11 mouse cellular contexts compared by ENCODE assay signal in the genomic region with DNA sequence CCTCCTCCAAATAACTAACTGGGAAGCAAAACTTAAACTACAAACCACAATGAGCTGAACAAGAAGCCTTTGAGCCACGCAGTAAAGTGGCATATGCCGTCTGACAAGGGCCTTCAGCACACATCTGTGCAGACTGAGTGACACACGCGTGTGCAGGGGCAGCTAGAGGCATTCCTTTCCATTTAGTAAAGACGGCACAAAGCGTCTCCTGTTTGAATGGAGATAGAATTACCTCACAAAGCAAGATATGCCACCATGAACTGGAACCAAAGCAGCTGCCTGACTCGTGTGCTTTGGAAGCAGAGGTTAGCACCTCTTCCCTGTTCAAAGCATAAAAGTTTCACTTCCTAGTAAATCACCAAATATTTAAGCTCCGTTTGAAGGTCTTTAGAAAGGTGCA. TPM values are rescaled to one million over a fixed set of nuclear protein-coding genes. Genes with fewer than 3 reads are reported as not detected.
DNase-seq lines count a peak whose midpoint lies in the region; ATAC-seq and TF ChIP-seq lines count a peak whose summit lies in the region.
"Had no signal": no experiment of that assay in that cellular context is flagged by ENCODE, and none has a peak within 500 bp of the region (broad histone marks: within the 10 kb centered on the region; RNA-seq: fewer than 3 reads in every experiment).

No protein-coding gene starts in this region.

- DNase-seq in heart, embryonic 10.5 days (ENCODE audit: low spot score), result no peak
- no peak for DNase-seq in heart, postnatal 4 days
- DNase-seq in lung, postnatal 14 days, result no peak
- DNase-seq in limb, embryonic 14.5 days (ENCODE audit: low spot score), result peak; percentile 53
- no peak for DNase-seq in left cerebral cortex, adult 9 months (ENCODE audit: low spot score in 2 of 2)
- DNase-seq in cerebellum, adult 9-10 months, result no peak
- DNase-seq: gastrocnemius, postnatal 10 days had no signal

- H3K36me3 ChIP-seq in heart, embryonic 10.5 days, result peaks cover 43% of the 10 kb centered on the region
- H3K36me3 ChIP-seq in lung, embryonic 16.5 days (ENCODE audit: control insufficient read depth, insufficient read depth, low read length), result peaks cover 28% of the 10 kb centered on the region
- peaks cover 39% of the 10 kb centered on the region for H3K36me3 ChIP-seq in limb, embryonic 14.5 days (ENCODE audit: control insufficient read depth, insufficient read depth, low read length)
- peaks cover 29% of the 10 kb centered on the region for H3K36me3 ChIP-seq in stomach, embryonic 15.5 days

- H3K27ac ChIP-seq in heart, embryonic 10.5 days, result 0 out of 2 replicates have a peak overlapping the region, but pooled peaks have one; percentile 3
- H3K27ac ChIP-seq in lung, embryonic 16.5 days (ENCODE audit: low read length), result no peak overlapping the region; the same call in 1 of the 2 replicates
- peak overlapping the region; percentile 20; the same call in 1 of the 2 replicates for H3K27ac ChIP-seq in limb, embryonic 14.5 days (replicated peaks; ENCODE audit: low read depth, low read length)
- H3K27ac ChIP-seq in stomach, embryonic 15.5 days, result no peak overlapping the region
- H3K27ac ChIP-seq: hindbrain, embryonic 13.5 days; midbrain, embryonic 15.5 days had no signal

- peaks cover 24% of the 10 kb centered on the region for H3K4me1 ChIP-seq in heart, embryonic 10.5 days
- H3K4me1 ChIP-seq in lung, embryonic 16.5 days (replicated peaks; ENCODE audit: control insufficient read depth, insufficient read depth, low read length), result peaks cover 8% of the 10 kb centered on the region
- H3K4me1 ChIP-seq in limb, embryonic 14.5 days (ENCODE audit: control insufficient read depth, insufficient read depth, low read length), result peaks cover 10% of the 10 kb centered on the region
- no peaks in the 10 kb centered on the region for H3K4me1 ChIP-seq in stomach, embryonic 15.5 days
- H3K4me1 ChIP-seq: hindbrain, embryonic 13.5 days had no signal

- no peak for ATAC-seq in lung, embryonic 16.5 days (ENCODE audit: low read depth)
- peak; percentile 42 for ATAC-seq in limb, embryonic 14.5 days (ENCODE audit: low FRiP score, low read depth)
- no peak for ATAC-seq in stomach, embryonic 15.5 days (ENCODE audit: insufficient read depth, low FRiP score, low read depth)
- ATAC-seq: midbrain, embryonic 15.5 days had no signal

- no peak for TF ChIP-seq POLR2A in limb, embryonic 14.5 days (IDR thresholded peaks at IDR 0.05; ENCODE audit: borderline replicate concordance, extremely low read depth, insufficient read depth, insufficient read length)

- H3K4me3 ChIP-seq in heart, embryonic 10.5 days, result no peak overlapping the region
- H3K4me3 ChIP-seq in lung, embryonic 16.5 days (ENCODE audit: low read length), result peak overlapping the region; percentile 26
- H3K4me3 ChIP-seq in limb, embryonic 14.5 days (replicated peaks; ENCODE audit: low read length), result peak overlapping the region; percentile 71
- H3K4me3 ChIP-seq in stomach, embryonic 15.5 days (replicated peaks), result 0 out of 2 replicates have a peak overlapping the region, but pooled peaks have one; percentile 11
- H3K4me3 ChIP-seq: hindbrain, embryonic 13.5 days; midbrain, embryonic 15.5 days had no signal

- no peak overlapping the region for H3K9ac ChIP-seq in lung, embryonic 16.5 days (ENCODE audit: low read length)
- H3K9ac ChIP-seq in limb, embryonic 14.5 days (ENCODE audit: low read depth, low read length, severe bottlenecking), result peak overlapping the region; percentile 31; the same call in 1 of the 2 replicates
- H3K9ac ChIP-seq in stomach, embryonic 15.5 days, result no peak overlapping the region
- H3K9ac ChIP-seq: hindbrain, embryonic 13.5 days; midbrain, embryonic 15.5 days had no signal

- WGBS in heart, embryonic 10.5 days, result 67% methylated on average over 8 of the region's 8 CpGs
- 44% methylated on average over 8 of the region's 8 CpGs for WGBS in lung, embryonic 16.5 days
- 27% methylated on average over 8 of the region's 8 CpGs for WGBS in limb, embryonic 14.5 days
- WGBS in stomach, embryonic 15.5 days, result 49% methylated on average over 8 of the region's 8 CpGs

- no peaks in the 10 kb centered on the region for H3K27me3 ChIP-seq in heart, embryonic 10.5 days (ENCODE audit: insufficient read depth, poor library complexity, severe bottlenecking)
- H3K27me3 ChIP-seq in lung, embryonic 16.5 days (ENCODE audit: control insufficient read depth, insufficient read depth, low read depth, low read length), result no peaks in the 10 kb centered on the region
- no peaks in the 10 kb centered on the region for H3K27me3 ChIP-seq in limb, embryonic 14.5 days (ENCODE audit: control insufficient read depth, insufficient read depth, low read length)
- no peaks in the 10 kb centered on the region for H3K27me3 ChIP-seq in stomach, embryonic 15.5 days (replicated peaks)
- H3K27me3 ChIP-seq: midbrain, embryonic 15.5 days had no signal

- H3K9me3 ChIP-seq in heart, embryonic 10.5 days, result no peaks in the 10 kb centered on the region
- no peaks in the 10 kb centered on the region for H3K9me3 ChIP-seq in lung, embryonic 16.5 days (ENCODE audit: control insufficient read depth, low read length)
- H3K9me3 ChIP-seq in limb, embryonic 14.5 days (ENCODE audit: control insufficient read depth, low read length), result no peaks in the 10 kb centered on the region
- no peaks in the 10 kb centered on the region for H3K9me3 ChIP-seq in stomach, embryonic 15.5 days
- H3K9me3 ChIP-seq: hindbrain, embryonic 13.5 days; midbrain, embryonic 15.5 days had no signal

- peak overlapping the region; percentile 36 for H3K4me2 ChIP-seq in lung, embryonic 16.5 days (ENCODE audit: low read depth, low read length)
- H3K4me2 ChIP-seq in limb, embryonic 14.5 days (replicated peaks; ENCODE audit: low read depth, low read length, severe bottlenecking), result peak overlapping the region; percentile 42
- peak overlapping the region; percentile 19; the same call in 1 of the 2 replicates for H3K4me2 ChIP-seq in stomach, embryonic 15.5 days
- H3K4me2 ChIP-seq: hindbrain, embryonic 13.5 days; midbrain, embryonic 15.5 days had no signal

RNA-seq across cellular contexts. Expression of a gene that starts 28.0 kb away (rescaled TPM):
- polyA plus RNA-seq in heart, embryonic 10.5 days (2016; fragmentation: Nextera tagmentation; extraction: Ambion mirVana), result 53.7 and 72.9 TPM in 2 replicates
- 10 to 100 TPM; 41.3 to 41.4 TPM for total RNA-seq in heart, postnatal 4 days (2021)
- polyA plus RNA-seq in lung, embryonic 16.5 days (2015; fragmentation: Nextera tagmentation; extraction: Ambion mirVana), result 100 and 104 TPM in 2 replicates
- polyA plus RNA-seq in limb, embryonic 14.5 days (2012; rRNA removed), result 70.0 and 71.8 TPM in 2 replicates
- 115 TPM in 2 replicates for polyA plus RNA-seq in limb, embryonic 14.5 days (2014; fragmentation: Nextera tagmentation; extraction: Ambion mirVana)
- polyA plus RNA-seq in stomach, embryonic 15.5 days (2015; fragmentation: Nextera tagmentation; extraction: Ambion mirVana), result 90.8 and 104 TPM in 2 replicates

RNA-seq across cellular contexts. Expression of a gene that starts 28.0 kb away (rescaled TPM):
- polyA plus RNA-seq in heart, embryonic 10.5 days (2016; fragmentation: Nextera tagmentation; extraction: Ambion mirVana), result not detected in 2 replicates
- not detected for total RNA-seq in heart, postnatal 4 days (2021)
- not detected in 2 replicates for polyA plus RNA-seq in lung, embryonic 16.5 days (2015; fragmentation: Nextera tagmentation; extraction: Ambion mirVana)
- polyA plus RNA-seq in limb, embryonic 14.5 days (2012; rRNA removed), result 0.03 TPM in 1 of 2 replicates, not detected in the other
- not detected in 2 replicates for polyA plus RNA-seq in limb, embryonic 14.5 days (2014; fragmentation: Nextera tagmentation; extraction: Ambion mirVana)
- polyA plus RNA-seq in stomach, embryonic 15.5 days (2015; fragmentation: Nextera tagmentation; extraction: Ambion mirVana), result 4.1 and 8.4 TPM in 2 replicates
- total RNA-seq: gastrocnemius, postnatal 10 days had no signal
- polyA plus RNA-seq: hindbrain, embryonic 13.5 days; midbrain, embryonic 15.5 days had no signal

RNA-seq across cellular contexts. Expression of a gene that starts 36.1 kb away (rescaled TPM):
- polyA plus RNA-seq in heart, embryonic 10.5 days (2016; fragmentation: Nextera tagmentation; extraction: Ambion mirVana), result not detected in 2 replicates
- not detected for total RNA-seq in heart, postnatal 4 days (2021)
- not detected in 2 replicates for polyA plus RNA-seq in lung, embryonic 16.5 days (2015; fragmentation: Nextera tagmentation; extraction: Ambion mirVana)
- not detected in 2 replicates for polyA plus RNA-seq in limb, embryonic 14.5 days (2012; rRNA removed)
- 0.47 and 0.94 TPM in 2 replicates for polyA plus RNA-seq in limb, embryonic 14.5 days (2014; fragmentation: Nextera tagmentation; extraction: Ambion mirVana)
- not detected in 2 replicates for polyA plus RNA-seq in stomach, embryonic 15.5 days (2015; fragmentation: Nextera tagmentation; extraction: Ambion mirVana)
- total RNA-seq: gastrocnemius, postnatal 10 days had no signal
- polyA plus RNA-seq: hindbrain, embryonic 13.5 days; midbrain, embryonic 15.5 days had no signal

RNA-seq across cellular contexts. Expression of a gene that starts 52.5 kb away (rescaled TPM):
- not detected in 2 replicates for polyA plus RNA-seq in heart, embryonic 10.5 days (2016; fragmentation: Nextera tagmentation; extraction: Ambion mirVana)
- not detected for total RNA-seq in heart, postnatal 4 days (2021)
- 6.2 TPM in 1 of 2 replicates, not detected in the other for polyA plus RNA-seq in lung, embryonic 16.5 days (2015; fragmentation: Nextera tagmentation; extraction: Ambion mirVana)
- polyA plus RNA-seq in limb, embryonic 14.5 days (2012; rRNA removed), result 3.6 and 8.6 TPM in 2 replicates
- 21.5 and 51.5 TPM in 2 replicates for polyA plus RNA-seq in limb, embryonic 14.5 days (2014; fragmentation: Nextera tagmentation; extraction: Ambion mirVana)
- 0.39 TPM in 1 of 2 replicates, not detected in the other for polyA plus RNA-seq in stomach, embryonic 15.5 days (2015; fragmentation: Nextera tagmentation; extraction: Ambion mirVana)
- total RNA-seq: gastrocnemius, postnatal 10 days had no signal
- polyA plus RNA-seq: hindbrain, embryonic 13.5 days; midbrain, embryonic 15.5 days had no signal

RNA-seq across cellular contexts. Expression of a gene that starts 55.1 kb away (rescaled TPM):
- not detected in 2 replicates for polyA plus RNA-seq in heart, embryonic 10.5 days (2016; fragmentation: Nextera tagmentation; extraction: Ambion mirVana)
- total RNA-seq in heart, postnatal 4 days (2021), result not detected
- polyA plus RNA-seq in lung, embryonic 16.5 days (2015; fragmentation: Nextera tagmentation; extraction: Ambion mirVana), result not detected in 2 replicates
- polyA plus RNA-seq in limb, embryonic 14.5 days (2012; rRNA removed), result not detected in 2 replicates
- polyA plus RNA-seq in limb, embryonic 14.5 days (2014; fragmentation: Nextera tagmentation; extraction: Ambion mirVana), result 0.14 TPM in 1 of 2 replicates, not detected in the other
- not detected in 2 replicates for polyA plus RNA-seq in stomach, embryonic 15.5 days (2015; fragmentation: Nextera tagmentation; extraction: Ambion mirVana)
- total RNA-seq: gastrocnemius, postnatal 10 days had no signal
- polyA plus RNA-seq: hindbrain, embryonic 13.5 days; midbrain, embryonic 15.5 days had no signal

Comparison
In these comparisons a context has a peak if more than half of its experiments do, and no peak if none do; other contexts are left out.
1. H3K27ac ChIP-seq: peak in heart, embryonic 10.5 days (single experiment) and limb, embryonic 14.5 days (single experiment); none in lung, embryonic 16.5 days (single experiment) and stomach, embryonic 15.5 days (single experiment).
2. Peak in every context shown above with its lines, with median percentiles within 50 percentile points of each other: H3K4me2 ChIP-seq.